Mouse (Mus musculus): ENCODE measurements around the gene Aurkb.

The Aurkb gene

DNA sequence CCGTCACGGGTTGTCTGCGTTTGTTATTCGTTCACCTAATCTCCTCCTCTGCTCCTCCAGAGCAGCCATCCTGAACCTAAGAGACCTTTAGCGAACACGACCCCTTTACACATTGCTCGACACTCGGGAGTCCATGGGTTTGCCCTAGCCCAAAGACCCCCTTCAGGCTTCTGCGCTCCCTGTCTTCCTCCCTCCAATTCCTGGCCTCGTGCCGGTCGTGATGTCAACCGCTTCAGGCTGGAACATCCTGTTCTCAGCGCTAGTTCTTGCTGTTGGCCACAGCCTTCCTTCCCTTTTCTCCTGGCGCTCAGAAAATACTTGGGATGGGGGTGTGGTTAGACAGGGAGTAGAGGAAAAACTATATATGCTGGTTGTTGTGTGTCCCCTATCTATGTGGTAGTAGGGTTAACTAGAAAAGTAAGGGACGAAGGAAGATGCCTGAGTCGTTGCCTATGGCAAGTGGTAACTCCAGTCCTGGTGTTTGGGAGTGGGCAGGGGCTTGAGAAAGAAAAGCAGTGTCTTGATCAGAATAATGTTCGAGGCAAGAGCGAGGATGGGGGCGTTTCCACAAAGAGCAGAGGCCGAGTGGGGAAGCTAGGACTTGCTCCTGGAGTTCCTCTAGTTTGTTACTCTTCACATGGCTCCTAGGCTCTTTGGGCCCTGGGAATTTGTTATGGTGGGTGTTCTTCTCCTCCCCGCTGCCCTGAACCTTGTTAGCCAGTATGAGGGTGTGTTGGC, 53.9 kb downstream of the Aurkb start:
- peak; percentile 92 for DNase-seq

DNA sequence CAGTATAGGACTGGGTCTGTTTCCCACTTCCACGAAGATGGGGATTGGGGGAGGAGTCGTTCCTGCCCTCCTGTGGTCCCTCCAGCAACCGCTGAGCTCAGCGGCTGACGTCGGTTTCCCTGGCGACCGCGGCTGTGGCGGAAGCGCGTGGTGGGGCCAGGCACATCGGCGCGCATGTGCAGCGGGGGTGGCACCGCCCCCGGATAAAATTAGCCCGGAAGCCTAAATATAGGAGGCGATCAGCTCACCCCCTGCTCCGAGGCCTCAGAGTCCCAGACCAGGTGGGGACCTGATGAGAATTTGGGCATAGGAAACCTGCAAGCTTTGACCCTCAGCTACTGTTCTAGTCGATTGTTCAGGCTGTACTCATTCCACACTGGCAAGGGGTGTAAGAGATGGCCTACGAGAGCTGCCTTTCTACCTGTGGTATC, 54.5 kb downstream of the Aurkb start:
- DNase-seq: peak; percentile 96

DNA sequence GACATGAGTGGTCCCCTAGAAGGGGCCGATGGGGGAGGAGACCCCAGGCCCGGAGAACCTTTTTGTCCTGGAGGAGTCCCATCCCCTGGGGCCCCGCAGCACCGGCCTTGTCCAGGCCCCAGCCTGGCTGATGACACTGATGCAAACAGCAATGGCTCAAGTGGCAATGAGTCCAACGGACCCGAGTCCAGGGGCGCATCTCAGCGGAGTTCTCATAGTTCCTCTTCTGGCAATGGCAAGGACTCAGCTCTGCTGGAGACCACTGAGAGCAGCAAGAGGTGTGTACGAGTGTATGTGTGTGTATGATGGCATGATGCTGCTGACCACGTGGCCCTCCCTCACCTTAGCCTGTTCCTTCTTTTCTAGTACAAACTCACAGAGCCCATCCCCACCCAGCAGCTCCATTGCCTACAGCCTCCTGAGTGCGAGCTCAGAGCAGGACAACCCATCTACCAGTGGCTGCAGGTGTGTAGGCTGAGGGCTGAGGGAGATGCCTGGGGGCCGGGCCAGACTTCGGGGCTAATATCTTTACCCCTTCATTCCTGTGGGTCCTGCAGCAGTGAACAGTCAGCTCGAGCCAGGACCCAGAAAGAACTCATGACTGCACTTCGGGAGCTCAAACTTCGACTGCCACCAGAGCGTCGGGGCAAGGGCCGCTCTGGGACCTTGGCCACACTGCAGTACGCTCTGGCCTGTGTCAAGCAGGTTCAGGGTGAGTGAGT, 55.4 kb downstream of the Aurkb start:
- DNase-seq: no peak

Data from kidney, postnatal 14 days (tissue).